Mouse (Mus musculus) thymus, adult 2 months (tissue): ENCODE measurements around the gene Mff. TPM values are rescaled to one million over a fixed set of nuclear protein-coding genes. Genes with fewer than 3 reads are reported as not detected.

Source experiments
- DNase-seq: peaks from one replicate; pipeline ENCODE4 v3.0.0; 2021
- H3K27ac ChIP-seq: fragments of 200-500 bp; 2 replicates; pipeline ENCODE4 v1.5.1; 2012; ENCODE audit warnings: low read length, control low read depth; ENCODE audit not compliant: control insufficient read depth, insufficient read depth
- H3K27me3 ChIP-seq: fragments of 200-500 bp; 2 replicates; pipeline ENCODE4 v1.6.1; 2012; ENCODE audit warnings: mild to moderate bottlenecking, low read length, moderate library complexity, mixed read lengths; ENCODE audit not compliant: control insufficient read depth, insufficient read depth
- H3K36me3 ChIP-seq: fragments of 200-500 bp; 2 replicates; pipeline ENCODE4 v1.6.1; 2012; ENCODE audit warnings: mild to moderate bottlenecking, low read length, moderate library complexity; ENCODE audit not compliant: control insufficient read depth, insufficient read depth
- H3K4me1 ChIP-seq: fragments of 200-500 bp; replicated peaks from 2 replicates; pipeline ENCODE4 v1.6.1; 2012; ENCODE audit warnings: low read length; ENCODE audit not compliant: control insufficient read depth, insufficient read depth
- H3K4me3 ChIP-seq: fragments of 200-500 bp; 2 replicates; pipeline ENCODE4 v1.5.1; 2012; ENCODE audit warnings: mild to moderate bottlenecking, low read length, control low read depth, moderate library complexity; ENCODE audit not compliant: control insufficient read depth, insufficient read depth
- CTCF ChIP-seq: fragments of 200-500 bp; IDR thresholded peaks from 2 replicates; pipeline ENCODE4 v1.5.1; 2012; ENCODE audit warnings: mild to moderate bottlenecking, control low read depth, low read length, moderate library complexity, borderline replicate concordance; ENCODE audit not compliant: control insufficient read depth, poor library complexity, insufficient read depth; ENCODE audit errors: extremely low read depth
- POLR2A ChIP-seq: fragments of 200-500 bp; IDR thresholded peaks from 2 replicates; pipeline ENCODE4 v1.6.1; 2012; ENCODE audit warnings: mild to moderate bottlenecking, low read length, control low read depth, moderate library complexity; ENCODE audit not compliant: control insufficient read depth, poor library complexity, insufficient read depth; ENCODE audit errors: extremely low read depth
- WGBS: fragments of 180-500 bp; shearing (Covaris S2); methylation state at CpG from one replicate; pipeline ENCODE4 v1.1.7; 2018; 5-methylcytosine and 5-hydroxymethylcytosine counted together
- polyA plus RNA-seq: library from polyadenylated mRNA; depleted of rRNA; stranded (reverse); fragments of >200 nt; gene quantifications from 2 replicates; pipeline ENCODE4 v1.2.3, GENCODE M21; 2012

The Mff gene
- polyA plus RNA-seq, 1 experiment = 51.4 TPM

GRCm38 (mm10) chr1:82747714-82748452 lies 23.2 kb downstream of the Mff start:
- peaks cover 14% of the 10 kb centered on the region for H3K36me3 ChIP-seq
- H3K4me3 ChIP-seq = no peak overlapping the region
- WGBS = 94% methylated on average over 2 of the region's 2 CpGs

GRCm38 (mm10) chr1:82759520-82759919 lies 34.8 kb downstream of the Mff start:
- Histone ChIP-seq H3K4me3 (no peak overlapping the region), H3K36me3 (peaks cover 6% of the 10 kb centered on the region; the same call in 1 of the 2 replicates), H3K27ac (no peak overlapping the region), H3K27me3 (no peaks in the 10 kb centered on the region), H3K4me1 (no peaks in the 10 kb centered on the region)
- WGBS = 100% methylated on average over 1 of the region's 1 CpGs
- DNase-seq = peak; percentile 12
- TF ChIP-seq CTCF (no peak), POLR2A (no peak)

More at GRCm38 (mm10) chr1:82747714-82748452, 23.2 kb downstream of the Mff start:
- Histone ChIP-seq H3K27me3 (no peaks in the 10 kb centered on the region), H3K27ac (no peak overlapping the region), H3K4me1 (no peaks in the 10 kb centered on the region)
- DNase-seq = no peak
- TF ChIP-seq CTCF (no peak), POLR2A (no peak)

- Histone ChIP-seq H3K4me3 (no peak overlapping the region), H3K27ac (no peak overlapping the region), H3K4me1 (no peaks in the 10 kb centered on the region), H3K27me3 (no peaks in the 10 kb centered on the region), H3K36me3 (no peaks in the 10 kb centered on the region)
- TF ChIP-seq POLR2A (no peak), CTCF (no peak)
- no peak for DNase-seq
- WGBS = 71% methylated on average over 8 of the region's 8 CpGs
These were observed 36.9 kb downstream of the Mff start for GRCm38 (mm10) chr1:82761454-82762169.

GRCm38 (mm10) chr1:82762274-82762673 lies 37.6 kb downstream of the Mff start:
- Histone ChIP-seq H3K27ac (no peak overlapping the region), H3K4me1 (no peaks in the 10 kb centered on the region), H3K27me3 (no peaks in the 10 kb centered on the region), H3K4me3 (no peak overlapping the region), H3K36me3 (no peaks in the 10 kb centered on the region)
- WGBS = 88% methylated on average over 1 of the region's 1 CpGs
- TF ChIP-seq POLR2A (no peak), CTCF (no peak)
- no peak for DNase-seq

- 91% methylated on average over 1 of the region's 1 CpGs for WGBS
- H3K36me3 ChIP-seq = no peaks in the 10 kb centered on the region
These were observed 41.5 kb downstream of the Mff start for GRCm38 (mm10) chr1:82766227-82766626.

GRCm38 (mm10) chr1:82766641-82767040 lies 42.0 kb downstream of the Mff start:
- 91% methylated on average over 4 of the region's 4 CpGs for WGBS
- no peaks in the 10 kb centered on the region for H3K27me3 ChIP-seq
- H3K36me3 ChIP-seq = no peaks in the 10 kb centered on the region
- no peak overlapping the region for H3K27ac ChIP-seq
- H3K4me1 ChIP-seq = no peaks in the 10 kb centered on the region
- no peak for DNase-seq
- H3K4me3 ChIP-seq = no peak overlapping the region
- TF ChIP-seq POLR2A (no peak), CTCF (no peak)

More at GRCm38 (mm10) chr1:82766227-82766626, 41.5 kb downstream of the Mff start:
- H3K27ac ChIP-seq = no peak overlapping the region
- no peaks in the 10 kb centered on the region for H3K27me3 ChIP-seq
- no peaks in the 10 kb centered on the region for H3K4me1 ChIP-seq
- no peak for DNase-seq
- TF ChIP-seq CTCF = no peak
- no peak overlapping the region for H3K4me3 ChIP-seq

GRCm38 (mm10) chr1:82768269-82768668 lies 43.6 kb downstream of the Mff start, which contains the start of gene Tm4sf20:
Gene Tm4sf20, minus strand, starts transcription at chr1:82768461.
- no peak for DNase-seq
- no peak within 1 kb of the TSS for H3K27ac ChIP-seq
- no peaks in the 10 kb centered on the region for H3K36me3 ChIP-seq
- TF ChIP-seq CTCF = no peak
- no peak for TF ChIP-seq POLR2A
- 72% methylated on average over 5 of the region's 5 CpGs for WGBS
- H3K27me3 ChIP-seq = no peaks in the 10 kb centered on the region
- no peak within 1 kb of the TSS for H3K4me3 ChIP-seq
- H3K4me1 ChIP-seq = no peaks in the 10 kb centered on the region
